Mouse (Mus musculus) cerebellum, postnatal 36 days (tissue): Measurements from ENCODE around the gene Pml.
"Not testable (repeated sequence)": the region's sequence is repeated elsewhere in the genome, so short reads cannot be mapped to it uniquely, and the experiment has no call there.

ENCODE experiments used
- DNase-seq, 2 experiments: peaks; one replicate each; pipeline ENCODE4 v3.0.0; 2021 to 2022; ENCODE audit warnings: mixed read lengths in 2 of 2

The Pml gene

GRCm38 (mm10) chr9:58271109-58271508 is 21.5 kb upstream of the Pml start:
- DNase-seq, result no peak

GRCm38 (mm10) chr9:58270081-58270480 is 20.5 kb upstream of the Pml start:
- DNase-seq, result no peak

GRCm38 (mm10) chr9:58268384-58269313 is 19.1 kb upstream of the Pml start:
- DNase-seq, result peak; percentile 41 to 63

GRCm38 (mm10) chr9:58267046-58267445 is 17.5 kb upstream of the Pml start:
- no peak for DNase-seq

GRCm38 (mm10) chr9:58266571-58267011 is 17.0 kb upstream of the Pml start:
- DNase-seq, result no peak

- DNase-seq, result no peak
Observed at GRCm38 (mm10) chr9:58265368-58265767, 15.8 kb upstream of the Pml start.

- DNase-seq, result no peak
Observed at GRCm38 (mm10) chr9:58262507-58262906, 12.9 kb upstream of the Pml start.

GRCm38 (mm10) chr9:58255704-58256685 is 6.4 kb upstream of the Pml start:
- no peak for DNase-seq

- DNase-seq, result no peak
Observed at GRCm38 (mm10) chr9:58255105-58255504, 5.5 kb upstream of the Pml start.

GRCm38 (mm10) chr9:58253805-58254122 is 4.2 kb upstream of the Pml start:
- DNase-seq, result not testable (repeated sequence)

- DNase-seq, result peak; percentile 93 to 94
Observed at GRCm38 (mm10) chr9:58253033-58253804, 3.6 kb upstream of the Pml start, which contains the start of gene Stoml1. Gene Stoml1 (plus strand): TSS chr9:58253164.

GRCm38 (mm10) chr9:58250730-58251129 is 1.1 kb upstream of the Pml start:
- DNase-seq, result not testable (repeated sequence)

- no peak for DNase-seq
Observed at GRCm38 (mm10) chr9:58250322-58250721, 736 bp upstream of the Pml start.

- DNase-seq, result no peak
Observed at GRCm38 (mm10) chr9:58248746-58249413, 706 bp downstream of the Pml start.

GRCm38 (mm10) chr9:58247064-58247759 is 2.4 kb downstream of the Pml start:
- DNase-seq, result peak; percentile 75 to 79

- no peak for DNase-seq
Observed at GRCm38 (mm10) chr9:58246083-58246591, 3.4 kb downstream of the Pml start.

- no peak for DNase-seq
Observed at GRCm38 (mm10) chr9:58243696-58244095, 5.9 kb downstream of the Pml start.

- no peak for DNase-seq
Observed at GRCm38 (mm10) chr9:58242696-58243095, 6.9 kb downstream of the Pml start.

- peak; percentile 38 to 43 for DNase-seq
Observed at GRCm38 (mm10) chr9:58241780-58242485, 7.7 kb downstream of the Pml start.

- DNase-seq, result no peak
Observed at GRCm38 (mm10) chr9:58234502-58235015, 15.0 kb downstream of the Pml start.
